Mouse (Mus musculus) megakaryocyte, embryonic 14.5 days (primary cell): Measurements from ENCODE around the gene Man1c1.

ENCODE experiments used
- FLI1 ChIP-seq: IDR thresholded peaks from 2 replicates; pipeline ENCODE4 v1.6.1; 2012; ENCODE audit warnings: low read length, inconsistent platforms, mixed read lengths
- GATA1 ChIP-seq: IDR thresholded peaks from 3 replicates; pipeline ENCODE4 v1.6.1; 2012; ENCODE audit warnings: mixed read lengths, low read length, inconsistent platforms, borderline replicate concordance

GRCm38 (mm10) chr4:134713937-134714336, 9.8 kb upstream of the Man1c1 start:
- TF ChIP-seq GATA1 (no peak), FLI1 (no peak)
